Mouse (Mus musculus) hindbrain, embryonic 16.5 days (tissue): ENCODE data around the gene Lce3c. TPM values are rescaled to one million over a fixed set of nuclear protein-coding genes. Genes with fewer than 3 reads are reported as not detected.

ENCODE experiments used
- ATAC-seq: fragments of 200-750 bp; cut with Nextera tagmentation; 2 replicates; pipeline ENCODE4 v1.8.0; 2017; ENCODE audit warnings: moderate TSS enrichment, moderate library complexity
- H3K27ac ChIP-seq: fragments of 300-500 bp; sonication (generic); 2 replicates; pipeline ENCODE4 v1.5.1; 2014; ENCODE audit warnings: low read depth, mild to moderate bottlenecking, control low read depth, low read length, moderate library complexity
- H3K27me3 ChIP-seq: fragments of 300-500 bp; sonication (generic); replicated peaks from 2 replicates; pipeline ENCODE4 v1.6.1; 2014; ENCODE audit warnings: low read length; ENCODE audit not compliant: control insufficient read depth, insufficient read depth
- H3K36me3 ChIP-seq: fragments of 300-500 bp; sonication (generic); 2 replicates; pipeline ENCODE4 v1.6.1; 2014; ENCODE audit warnings: mild to moderate bottlenecking, low read length, moderate library complexity, mixed read lengths; ENCODE audit not compliant: control insufficient read depth, insufficient read depth
- H3K4me1 ChIP-seq: fragments of 300-500 bp; sonication (generic); 2 replicates; pipeline ENCODE4 v1.6.1; 2014; ENCODE audit warnings: low read depth, low read length; ENCODE audit not compliant: control insufficient read depth, insufficient read depth
- H3K4me2 ChIP-seq: fragments of 300-500 bp; sonication (generic); 2 replicates; pipeline ENCODE4 v1.6.1; 2014; ENCODE audit warnings: mild to moderate bottlenecking, low read length, control low read depth, moderate library complexity
- H3K4me3 ChIP-seq: fragments of 300-500 bp; sonication (generic); 2 replicates; pipeline ENCODE4 v1.5.1; 2014; ENCODE audit warnings: mild to moderate bottlenecking, low read length, control low read depth, moderate library complexity
- H3K9ac ChIP-seq: fragments of 300-500 bp; sonication (generic); 2 replicates; pipeline ENCODE4 v1.6.1; 2014; ENCODE audit warnings: low read depth, mild to moderate bottlenecking, control low read depth, low read length, moderate library complexity
- H3K9me3 ChIP-seq: fragments of 300-500 bp; sonication (generic); 2 replicates; pipeline ENCODE4 v1.6.1; 2014; ENCODE audit warnings: mild to moderate bottlenecking, low read length, moderate library complexity; ENCODE audit not compliant: control insufficient read depth
- WGBS: fragments of 180-500 bp; shearing (Covaris S2); extraction: QIAGEN DNeasy Blood & Tissue Kit; methylation state at CpG from one replicate; pipeline ENCODE4 v1.1.7; 2014; 5-methylcytosine and 5-hydroxymethylcytosine counted together
- polyA plus RNA-seq: library from polyadenylated mRNA; unstranded; fragments of >200 nt; fragmentation: Nextera tagmentation; extraction: Ambion mirVana; gene quantifications from 2 replicates; pipeline ENCODE4 v1.2.1, GENCODE M21; 2015

Lce3c gene
- polyA plus RNA-seq: 0.89 TPM in 1 of 2 replicates, not detected in the other

DNA sequence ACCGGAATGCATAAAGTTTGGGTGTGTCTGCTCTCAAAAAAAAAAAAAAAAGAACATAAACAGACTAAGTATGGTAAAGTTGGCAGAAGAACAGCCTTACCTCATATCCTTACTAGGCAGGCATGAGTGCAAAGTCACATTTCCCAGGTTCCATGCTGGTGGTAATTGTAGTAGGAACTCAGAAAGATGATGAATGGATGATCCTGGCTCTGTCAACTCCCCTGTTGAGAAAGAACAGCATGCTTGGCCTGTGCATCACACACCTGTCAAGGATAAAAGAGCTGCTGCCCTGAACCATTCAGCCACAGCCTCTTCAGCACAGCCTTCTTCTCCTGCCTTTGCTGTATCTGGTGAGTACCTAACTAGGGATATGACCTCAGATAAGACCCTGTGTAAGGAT lies at the start of gene Lce3c:
Lce3c (plus strand) TSS at position 301 of the 400 bp plus-strand sequence.
- no peak within 1 kb of the TSS for H3K4me2 ChIP-seq
- H3K4me3 ChIP-seq: no peak within 1 kb of the TSS
- H3K36me3 ChIP-seq: no peaks in the 10 kb centered on the region
- no peaks in the 10 kb centered on the region for H3K27me3 ChIP-seq
- no peak within 1 kb of the TSS for H3K27ac ChIP-seq
- ATAC-seq: no peak
- no peak within 1 kb of the TSS for H3K9ac ChIP-seq
- no peaks in the 10 kb centered on the region for H3K4me1 ChIP-seq
- WGBS: 81% methylated on average over 1 of the region's 1 CpGs
- no peaks in the 10 kb centered on the region for H3K9me3 ChIP-seq

- H3K4me3 ChIP-seq: no peak overlapping the region
- no peak for ATAC-seq
- H3K36me3 ChIP-seq: no peaks in the 10 kb centered on the region
- no peak overlapping the region for H3K4me2 ChIP-seq
- H3K9me3 ChIP-seq: no peaks in the 10 kb centered on the region
- H3K4me1 ChIP-seq: no peaks in the 10 kb centered on the region
- no peak overlapping the region for H3K27ac ChIP-seq
- H3K27me3 ChIP-seq: no peaks in the 10 kb centered on the region
- WGBS: 64% methylated on average over 1 of the region's 1 CpGs
- no peak overlapping the region for H3K9ac ChIP-seq
These were observed 49.8 kb upstream of the Lce3c start for GRCm38 (mm10) chr3:92894489-92894888.

GRCm38 (mm10) chr3:92902992-92903391 lies 41.3 kb upstream of the Lce3c start:
- Histone ChIP-seq H3K4me1 (no peaks in the 10 kb centered on the region), H3K9me3 (no peaks in the 10 kb centered on the region), H3K4me2 (no peak overlapping the region), H3K9ac (no peak overlapping the region), H3K27me3 (no peaks in the 10 kb centered on the region), H3K4me3 (no peak overlapping the region), H3K36me3 (no peaks in the 10 kb centered on the region), H3K27ac (no peak overlapping the region)
- 23% methylated on average over 3 of the region's 3 CpGs for WGBS
- ATAC-seq: no peak

DNA sequence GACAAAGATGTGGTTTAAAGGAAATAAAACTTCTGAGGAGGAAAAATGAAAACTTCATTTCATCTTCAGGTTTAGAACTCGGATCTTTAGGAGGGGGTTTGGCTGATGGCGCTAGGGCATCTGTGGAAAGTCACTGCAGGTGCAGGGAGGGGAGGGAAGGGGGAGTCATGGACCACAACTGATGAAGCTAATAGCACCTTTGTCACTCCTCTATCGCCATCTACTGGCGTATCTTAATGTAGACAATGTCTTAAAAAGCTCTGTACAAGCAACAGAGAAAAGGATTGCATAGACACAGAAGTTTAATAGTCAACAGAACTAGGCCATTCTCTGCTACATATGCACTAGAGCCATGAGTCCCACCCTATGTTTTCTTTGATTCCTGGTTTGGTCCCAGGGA lies 40.6 kb upstream of the Lce3c start:
- H3K4me3 ChIP-seq: no peak overlapping the region
- no peak overlapping the region for H3K27ac ChIP-seq
- peak; percentile 76; the same call in 1 of the 2 replicates for ATAC-seq
- H3K27me3 ChIP-seq: no peaks in the 10 kb centered on the region
- no peaks in the 10 kb centered on the region for H3K36me3 ChIP-seq
- no peaks in the 10 kb centered on the region for H3K9me3 ChIP-seq
- 32% methylated on average over 4 of the region's 4 CpGs for WGBS
- no peak overlapping the region for H3K9ac ChIP-seq
- H3K4me1 ChIP-seq: no peaks in the 10 kb centered on the region
- no peak overlapping the region for H3K4me2 ChIP-seq

DNA sequence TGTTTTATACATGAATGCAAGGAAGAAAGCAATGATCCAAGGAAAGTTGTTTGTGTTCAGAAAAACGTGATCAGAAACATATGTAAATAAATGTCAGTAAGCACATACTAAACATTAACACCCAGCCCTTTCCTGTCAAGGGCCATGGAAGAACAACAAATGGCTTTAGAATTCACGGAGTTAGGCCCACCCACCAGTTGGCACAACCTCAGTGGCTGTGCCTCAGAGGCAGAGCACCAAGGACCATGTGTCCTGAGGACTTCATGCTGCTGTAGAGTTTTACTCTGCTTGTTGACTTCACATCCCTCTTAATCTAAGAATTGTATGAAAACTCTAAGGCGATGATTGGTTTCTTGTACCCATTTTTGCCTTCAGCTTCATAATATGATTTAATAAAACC lies 39.1 kb upstream of the Lce3c start:
- H3K27ac ChIP-seq: no peak overlapping the region
- no peaks in the 10 kb centered on the region for H3K9me3 ChIP-seq
- H3K9ac ChIP-seq: no peak overlapping the region
- H3K4me2 ChIP-seq: no peak overlapping the region
- 54% methylated on average over 3 of the region's 3 CpGs for WGBS
- H3K27me3 ChIP-seq: no peaks in the 10 kb centered on the region
- H3K36me3 ChIP-seq: no peaks in the 10 kb centered on the region
- no peaks in the 10 kb centered on the region for H3K4me1 ChIP-seq
- no peak for ATAC-seq
- no peak overlapping the region for H3K4me3 ChIP-seq

GRCm38 (mm10) chr3:92907571-92907970 lies 36.7 kb upstream of the Lce3c start:
- Histone ChIP-seq H3K27me3 (no peaks in the 10 kb centered on the region), H3K4me1 (no peaks in the 10 kb centered on the region), H3K9me3 (no peaks in the 10 kb centered on the region), H3K36me3 (no peaks in the 10 kb centered on the region), H3K9ac (no peak overlapping the region), H3K4me2 (no peak overlapping the region), H3K27ac (no peak overlapping the region), H3K4me3 (no peak overlapping the region)
- ATAC-seq: peak; percentile 71
- 28% methylated on average over 3 of the region's 4 CpGs for WGBS

DNA sequence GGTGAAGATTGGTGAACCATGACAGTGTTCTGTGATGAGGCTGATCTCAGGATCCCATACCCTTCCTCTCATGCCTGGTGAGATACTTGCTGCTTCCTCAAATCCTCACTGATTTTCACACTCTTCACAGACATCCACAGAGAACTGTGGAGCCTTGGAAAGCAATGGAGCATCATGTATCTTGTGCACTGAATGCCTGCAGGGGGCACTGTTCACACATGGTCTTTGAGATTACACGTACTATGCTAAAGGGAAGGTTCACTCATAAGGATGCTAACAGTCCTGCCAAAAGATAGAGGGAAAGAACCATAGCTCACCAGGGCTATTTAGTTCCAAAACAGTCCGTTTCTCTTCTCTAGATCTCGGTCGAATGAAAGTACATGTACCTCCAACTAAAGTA lies 23.9 kb upstream of the Lce3c start:
- no peak overlapping the region for H3K27ac ChIP-seq
- no peak overlapping the region for H3K4me3 ChIP-seq
- no peak for ATAC-seq
- H3K4me2 ChIP-seq: no peak overlapping the region
- H3K9ac ChIP-seq: no peak overlapping the region
- 57% methylated on average over 4 of the region's 4 CpGs for WGBS
- H3K4me1 ChIP-seq: no peaks in the 10 kb centered on the region
- H3K9me3 ChIP-seq: no peaks in the 10 kb centered on the region
- H3K27me3 ChIP-seq: no peaks in the 10 kb centered on the region
- H3K36me3 ChIP-seq: no peaks in the 10 kb centered on the region

DNA sequence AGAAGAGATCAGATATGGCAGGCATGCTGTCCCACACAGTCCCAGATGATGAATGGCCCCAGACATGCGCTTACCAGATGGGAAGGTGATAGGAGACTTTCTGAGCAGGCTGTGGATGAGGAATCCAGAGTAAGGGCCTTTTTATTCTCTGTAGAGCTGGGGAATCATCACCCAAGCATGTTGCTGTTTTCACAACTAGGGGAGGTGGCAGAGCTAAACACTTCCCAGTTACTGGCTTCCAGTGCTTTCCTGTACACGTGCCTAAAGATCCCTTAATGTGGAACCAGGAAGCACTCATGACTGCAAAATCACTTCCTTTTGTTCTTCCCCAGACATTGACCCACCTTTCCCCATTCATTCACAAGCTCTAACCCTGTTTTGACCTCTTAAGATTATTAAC lies 18.2 kb upstream of the Lce3c start, which contains the start of gene Lce3a:
Lce3a (minus strand) TSS at position 101 of the 400 bp plus-strand sequence.
- no peaks in the 10 kb centered on the region for H3K9me3 ChIP-seq
- no peaks in the 10 kb centered on the region for H3K27me3 ChIP-seq
- H3K4me3 ChIP-seq: no peak within 1 kb of the TSS
- no peaks in the 10 kb centered on the region for H3K36me3 ChIP-seq
- H3K4me2 ChIP-seq: no peak within 1 kb of the TSS
- H3K4me1 ChIP-seq: no peaks in the 10 kb centered on the region
- H3K27ac ChIP-seq: no peak within 1 kb of the TSS
- 73% methylated on average over 2 of the region's 2 CpGs for WGBS
- H3K9ac ChIP-seq: no peak within 1 kb of the TSS
- ATAC-seq: no peak

DNA sequence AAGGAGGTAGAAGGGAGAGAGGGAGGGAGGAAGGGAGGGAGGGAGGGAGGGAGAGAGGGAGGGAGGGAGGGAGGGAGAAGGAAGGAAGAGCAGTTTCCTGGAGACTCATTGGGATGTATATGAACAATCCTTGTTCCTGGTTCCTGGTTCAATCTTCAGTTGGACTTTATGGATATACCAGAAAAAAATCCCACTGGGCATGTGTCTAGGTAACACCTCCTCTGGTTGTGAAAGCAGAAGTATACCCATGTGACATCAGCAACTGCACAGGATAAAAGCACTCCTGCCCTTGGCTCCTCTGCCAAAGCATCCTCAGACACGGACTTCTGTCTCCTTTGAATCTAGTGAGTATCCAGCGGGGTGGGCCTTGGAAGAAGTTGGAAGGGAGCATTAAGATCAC lies 11.6 kb upstream of the Lce3c start, which contains the start of gene Lce3b:
Lce3b (plus strand) TSS at position 301 of the 400 bp plus-strand sequence.
- 65% methylated on average over 2 of the region's 2 CpGs for WGBS
- no peaks in the 10 kb centered on the region for H3K4me1 ChIP-seq
- no peak within 1 kb of the TSS for H3K4me3 ChIP-seq
- H3K9ac ChIP-seq: no peak within 1 kb of the TSS
- no peaks in the 10 kb centered on the region for H3K9me3 ChIP-seq
- H3K36me3 ChIP-seq: no peaks in the 10 kb centered on the region
- no peak for ATAC-seq
- no peaks in the 10 kb centered on the region for H3K27me3 ChIP-seq
- H3K4me2 ChIP-seq: no peak within 1 kb of the TSS
- H3K27ac ChIP-seq: no peak within 1 kb of the TSS

DNA sequence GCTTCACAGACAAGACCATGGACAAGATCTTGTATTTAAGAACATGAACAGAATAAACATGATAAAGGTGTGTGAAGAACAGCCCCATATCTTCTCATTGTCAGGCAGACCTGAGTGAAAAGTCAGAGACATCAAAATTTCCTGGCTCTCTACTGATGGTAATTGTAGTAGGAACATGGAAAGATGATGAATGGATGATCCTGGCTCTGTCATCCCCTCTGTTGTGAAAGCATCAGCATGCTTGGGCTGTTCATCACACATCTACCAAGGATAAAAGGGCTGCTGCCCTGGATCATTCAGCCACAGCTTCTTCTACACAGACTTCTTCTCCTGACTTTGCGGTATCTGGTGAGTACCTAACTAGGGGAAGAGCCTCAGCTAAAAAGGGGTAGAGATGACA lies 12.8 kb downstream of the Lce3c start, which contains the start of gene Lce3d:
Lce3d (plus strand) TSS at position 301 of the 400 bp plus-strand sequence.
- H3K27ac ChIP-seq: no peak within 1 kb of the TSS
- ATAC-seq: no peak
- no peaks in the 10 kb centered on the region for H3K9me3 ChIP-seq
- H3K36me3 ChIP-seq: no peaks in the 10 kb centered on the region
- no peak within 1 kb of the TSS for H3K4me3 ChIP-seq
- no peak within 1 kb of the TSS for H3K4me2 ChIP-seq
- H3K4me1 ChIP-seq: no peaks in the 10 kb centered on the region
- H3K27me3 ChIP-seq: no peaks in the 10 kb centered on the region
- 92% methylated on average over 1 of the region's 1 CpGs for WGBS
- H3K9ac ChIP-seq: no peak within 1 kb of the TSS
